Mouse (Mus musculus) intestine, postnatal 0 days (tissue): Measurements from ENCODE around the gene Galk2. TPM values are rescaled to one million over a fixed set of nuclear protein-coding genes. Genes with fewer than 3 reads are reported as not detected.

Source experiments
- ATAC-seq: fragments of 200-750 bp; cut with Nextera tagmentation; 2 replicates; pipeline ENCODE4 v1.8.0; 2017; ENCODE audit warnings: mild to moderate bottlenecking, moderate TSS enrichment, moderate library complexity
- H3K27ac ChIP-seq: fragments of 300-500 bp; sonication (generic); 2 replicates; pipeline ENCODE4 v1.5.1; 2014; ENCODE audit warnings: mild to moderate bottlenecking, low read depth, low read length, moderate library complexity
- H3K27me3 ChIP-seq: fragments of 300-500 bp; sonication (generic); replicated peaks from 2 replicates; pipeline ENCODE4 v1.6.1; 2014; ENCODE audit warnings: low read length, mixed read lengths; ENCODE audit not compliant: control insufficient read depth, insufficient read depth
- H3K36me3 ChIP-seq: fragments of 300-500 bp; sonication (generic); 2 replicates; pipeline ENCODE4 v1.6.1; 2014; ENCODE audit warnings: mild to moderate bottlenecking, moderate library complexity; ENCODE audit not compliant: control insufficient read depth, insufficient read depth
- H3K4me1 ChIP-seq: fragments of 300-500 bp; sonication (generic); replicated peaks from 2 replicates; pipeline ENCODE4 v1.6.1; 2014; ENCODE audit warnings: antibody characterized with exemption, low read length, mixed read lengths; ENCODE audit not compliant: control insufficient read depth, insufficient read depth
- H3K4me2 ChIP-seq: fragments of 300-500 bp; sonication (generic); replicated peaks from 2 replicates; pipeline ENCODE4 v1.6.1; 2014; ENCODE audit warnings: low read depth, mild to moderate bottlenecking, moderate library complexity
- H3K4me3 ChIP-seq: fragments of 300-500 bp; sonication (generic); 2 replicates; pipeline ENCODE4 v1.5.1; 2014; ENCODE audit warnings: low read depth, low read length
- H3K9ac ChIP-seq: fragments of 300-500 bp; sonication (generic); 2 replicates; pipeline ENCODE4 v1.6.1; 2014; ENCODE audit warnings: mild to moderate bottlenecking, low read depth, low read length
- H3K9me3 ChIP-seq: fragments of 300-500 bp; sonication (generic); 2 replicates; pipeline ENCODE4 v1.6.1; 2016; ENCODE audit warnings: mixed run types; ENCODE audit not compliant: control insufficient read depth
- CTCF ChIP-seq: sonication (generic); IDR thresholded peaks from 2 replicates; pipeline ENCODE4 v1.5.1; 2016; ENCODE audit warnings: low read depth, mild to moderate bottlenecking, control low read depth, antibody characterized with exemption, moderate library complexity
- WGBS: fragments of 180-500 bp; shearing (Covaris S2); extraction: QIAGEN DNeasy Blood & Tissue Kit; methylation state at CpG from one replicate; pipeline ENCODE4 v1.1.7; 2014; 5-methylcytosine and 5-hydroxymethylcytosine counted together
- polyA plus RNA-seq: library from polyadenylated mRNA; unstranded; fragments of >200 nt; fragmentation: Nextera tagmentation; extraction: Ambion mirVana; gene quantifications from 2 replicates; pipeline ENCODE4 v1.2.1, GENCODE M21; 2015

Gene Galk2
- polyA plus RNA-seq, 1 experiment from 2014 or later = 84.1 TPM

DNA sequence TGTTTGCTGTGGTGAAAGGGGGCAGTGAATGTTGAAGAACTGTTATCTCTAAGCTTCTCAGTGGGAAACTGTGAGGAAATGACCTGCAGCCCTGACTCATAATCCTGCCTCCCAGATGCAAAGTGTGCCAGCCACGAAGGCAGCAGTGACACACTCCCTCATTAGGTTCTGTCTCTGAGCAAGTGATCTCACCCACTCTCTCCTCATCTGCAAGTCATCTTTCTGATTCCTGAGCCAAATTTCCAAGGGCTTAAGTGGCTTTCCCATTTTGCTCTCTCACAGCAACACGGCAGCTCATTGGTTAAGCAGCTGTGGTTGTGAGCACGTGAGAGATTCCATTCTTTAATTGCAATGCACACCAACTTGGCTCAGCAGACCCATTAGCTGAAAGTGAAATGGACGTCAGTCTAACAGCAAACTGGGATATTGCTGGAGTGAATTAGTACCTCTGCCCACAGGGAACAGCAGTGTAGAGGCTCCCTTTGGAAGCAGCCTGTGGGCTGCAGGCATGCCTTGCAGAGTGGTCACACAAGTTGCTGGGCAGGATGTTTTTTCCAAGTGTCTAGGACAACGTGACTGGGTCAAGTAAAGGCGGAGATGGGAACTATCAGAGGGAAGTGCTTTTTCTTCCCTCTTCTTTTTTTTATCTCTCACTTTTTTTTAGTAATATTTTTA lies 82.3 kb downstream of the Galk2 start:
- 79% methylated on average over 6 of the region's 6 CpGs for WGBS
- H3K9ac ChIP-seq = no peak overlapping the region
- no peak overlapping the region for H3K4me3 ChIP-seq
- no peak overlapping the region for H3K4me2 ChIP-seq
- peaks cover 26% of the 10 kb centered on the region; the same call in 1 of the 2 replicates for H3K36me3 ChIP-seq
- TF ChIP-seq CTCF = no peak
- no peaks in the 10 kb centered on the region for H3K9me3 ChIP-seq
- no peaks in the 10 kb centered on the region for H3K4me1 ChIP-seq
- ATAC-seq = no peak
- H3K27me3 ChIP-seq = no peaks in the 10 kb centered on the region
- H3K27ac ChIP-seq = no peak overlapping the region

- ATAC-seq = no peak
- Histone ChIP-seq H3K36me3 (peaks cover 25% of the 10 kb centered on the region; the same call in 1 of the 2 replicates), H3K27ac (no peak overlapping the region), H3K4me2 (no peak overlapping the region), H3K27me3 (no peaks in the 10 kb centered on the region), H3K4me1 (no peaks in the 10 kb centered on the region), H3K9ac (no peak overlapping the region), H3K4me3 (no peak overlapping the region), H3K9me3 (no peaks in the 10 kb centered on the region)
- no peak for TF ChIP-seq CTCF
- WGBS = 63% methylated on average over 1 of the region's 1 CpGs
Observed at GRCm38 (mm10) chr2:125943301-125943700, 84.4 kb downstream of the Galk2 start.

DNA sequence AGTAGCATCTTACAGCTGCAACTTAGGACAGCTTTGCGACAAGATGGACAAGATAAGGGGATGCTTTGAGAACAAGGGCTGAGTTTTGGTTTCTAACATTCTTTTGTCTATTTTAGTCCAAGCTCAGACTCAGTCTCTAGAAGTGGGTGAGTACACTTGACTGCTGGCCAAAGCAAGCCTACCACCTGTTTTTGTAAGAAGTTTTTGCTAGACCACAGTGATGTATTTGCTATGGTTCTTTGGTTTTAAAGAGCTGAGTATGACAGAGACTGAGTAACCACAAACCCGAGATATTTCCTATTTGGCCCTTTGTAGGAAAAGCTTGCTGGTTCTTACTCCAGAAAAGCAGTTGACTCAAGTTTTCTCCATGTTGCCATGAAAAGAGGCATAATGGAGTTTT lies 89.3 kb downstream of the Galk2 start:
- H3K4me2 ChIP-seq = no peak overlapping the region
- H3K4me3 ChIP-seq = no peak overlapping the region
- no peaks in the 10 kb centered on the region for H3K27me3 ChIP-seq
- no peak overlapping the region for H3K27ac ChIP-seq
- no peak overlapping the region for H3K9ac ChIP-seq
- H3K4me1 ChIP-seq = no peaks in the 10 kb centered on the region
- peaks cover 28% of the 10 kb centered on the region for H3K36me3 ChIP-seq
- WGBS = 94% methylated on average over 2 of the region's 2 CpGs
- no peak for ATAC-seq
- TF ChIP-seq CTCF = no peak
- H3K9me3 ChIP-seq = no peaks in the 10 kb centered on the region

DNA sequence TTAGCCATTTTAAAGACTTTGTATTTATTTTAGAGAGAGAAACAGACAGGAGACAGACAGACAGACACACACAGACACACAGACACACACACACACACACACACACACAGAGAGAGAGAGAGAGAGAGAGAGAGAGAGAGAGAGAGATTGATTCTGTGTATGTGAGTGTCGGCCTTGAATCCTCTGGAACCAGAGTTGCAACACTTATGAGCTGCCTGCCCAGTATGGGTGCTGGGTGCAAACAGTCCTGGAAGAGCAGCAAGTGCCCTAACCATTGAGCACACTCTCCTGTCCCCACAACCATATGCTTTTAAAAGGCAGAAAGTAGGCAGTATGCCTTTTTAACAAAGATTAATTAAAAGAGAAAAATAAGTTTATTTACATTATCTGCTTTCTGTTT lies 109.9 kb downstream of the Galk2 start:
- no peak overlapping the region for H3K9ac ChIP-seq
- no peaks in the 10 kb centered on the region for H3K27me3 ChIP-seq
- no peaks in the 10 kb centered on the region for H3K9me3 ChIP-seq
- no peak for ATAC-seq
- H3K36me3 ChIP-seq = no peaks in the 10 kb centered on the region
- H3K27ac ChIP-seq = no peak overlapping the region
- TF ChIP-seq CTCF = no peak
- WGBS = 84% methylated on average over 1 of the region's 1 CpGs
- no peak overlapping the region for H3K4me2 ChIP-seq
- H3K4me1 ChIP-seq = no peaks in the 10 kb centered on the region
- H3K4me3 ChIP-seq = no peak overlapping the region

GRCm38 (mm10) chr2:125973207-125973606 lies 114.3 kb downstream of the Galk2 start:
- 23% methylated on average over 6 of the region's 6 CpGs for WGBS
- ATAC-seq = peak; percentile 45; the same call in 1 of the 2 replicates
- Histone ChIP-seq H3K36me3 (peaks cover 4% of the 10 kb centered on the region; the same call in 1 of the 2 replicates), H3K4me3 (no peak overlapping the region), H3K27ac (no peak overlapping the region), H3K4me2 (no peak overlapping the region), H3K9ac (no peak overlapping the region), H3K9me3 (no peaks in the 10 kb centered on the region), H3K27me3 (no peaks in the 10 kb centered on the region), H3K4me1 (no peaks in the 10 kb centered on the region)
- no peak for TF ChIP-seq CTCF

GRCm38 (mm10) chr2:125975206-125975605 lies 116.3 kb downstream of the Galk2 start:
- no peak for TF ChIP-seq CTCF
- Histone ChIP-seq H3K9me3 (no peaks in the 10 kb centered on the region), H3K4me1 (no peaks in the 10 kb centered on the region), H3K9ac (no peak overlapping the region), H3K4me2 (no peak overlapping the region), H3K27ac (no peak overlapping the region), H3K27me3 (no peaks in the 10 kb centered on the region), H3K4me3 (no peak overlapping the region), H3K36me3 (peaks cover 7% of the 10 kb centered on the region; the same call in 1 of the 2 replicates)
- no peak for ATAC-seq
- WGBS = 94% methylated on average over 10 of the region's 10 CpGs
